Mouse (Mus musculus): Measurements from ENCODE around the gene Sec14l5. TPM values are rescaled to one million over a fixed set of nuclear protein-coding genes. Genes with fewer than 3 reads are reported as not detected.
"Not testable (repeated sequence)": the region's sequence is repeated elsewhere in the genome, so short reads cannot be mapped to it uniquely, and the experiment has no call there.

Gene Sec14l5
- total RNA-seq, 2 experiments from 2014 or later, result 5.3 to 6.7 TPM

DNA sequence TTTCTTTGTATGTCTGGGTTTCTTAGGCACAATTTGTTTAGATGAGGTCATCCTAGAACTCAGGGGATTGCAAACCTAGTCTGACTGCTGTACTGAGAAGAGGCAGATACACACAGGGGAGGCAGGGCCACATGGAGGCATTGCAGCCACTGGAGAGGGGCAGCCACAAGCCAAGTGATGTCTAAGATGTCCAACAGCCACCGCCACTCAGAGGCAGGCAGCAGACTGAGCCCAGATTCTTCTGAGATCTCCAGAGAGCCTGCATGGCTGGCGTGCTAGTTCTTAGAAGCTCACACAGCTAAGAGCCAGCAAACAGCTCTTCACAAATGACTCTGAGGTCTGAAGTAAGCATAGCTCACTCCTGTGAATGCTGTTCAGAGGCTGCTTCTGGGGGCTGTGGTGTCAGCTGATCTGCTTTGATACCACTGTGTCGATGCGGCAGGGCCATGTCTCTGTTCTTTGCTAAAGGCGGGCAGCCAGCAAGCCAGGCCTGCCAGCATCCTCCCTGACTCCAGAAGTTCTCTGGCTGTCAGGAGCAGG lies 58.6 kb downstream of the Sec14l5 start:
- DNase-seq (ENCODE audit: low spot score in 2 of 2), result no peak
- no peak overlapping the region for H3K4me3 ChIP-seq
- TF ChIP-seq CTCF (conservative IDR thresholded peaks at IDR 0.05), result no peak
- H3K27ac ChIP-seq, result no peak overlapping the region

- H3K27ac ChIP-seq, result peak overlapping the region; percentile 48; the same call in 1 of the 2 replicates
- no peak for TF ChIP-seq CTCF (conservative IDR thresholded peaks at IDR 0.05)
- no peak for DNase-seq (ENCODE audit: low spot score in 2 of 2)
- H3K4me3 ChIP-seq, result peak overlapping the region; percentile 29
Measured at GRCm38 (mm10) chr16:5206051-5206450, 59.1 kb downstream of the Sec14l5 start.

- no peak for TF ChIP-seq CTCF (conservative IDR thresholded peaks at IDR 0.05)
- Histone ChIP-seq H3K4me3 (no peak overlapping the region), H3K27ac (no peak overlapping the region)
- no peak for DNase-seq (ENCODE audit: low spot score in 2 of 2)
Measured at GRCm38 (mm10) chr16:5210365-5210764, 63.5 kb downstream of the Sec14l5 start.

GRCm38 (mm10) chr16:5212150-5212549 lies 65.2 kb downstream of the Sec14l5 start:
- DNase-seq (ENCODE audit: low spot score in 2 of 2), result no peak
- no peak overlapping the region for H3K4me3 ChIP-seq
- H3K27ac ChIP-seq, result no peak overlapping the region
- no peak for TF ChIP-seq CTCF (conservative IDR thresholded peaks at IDR 0.05)

DNA sequence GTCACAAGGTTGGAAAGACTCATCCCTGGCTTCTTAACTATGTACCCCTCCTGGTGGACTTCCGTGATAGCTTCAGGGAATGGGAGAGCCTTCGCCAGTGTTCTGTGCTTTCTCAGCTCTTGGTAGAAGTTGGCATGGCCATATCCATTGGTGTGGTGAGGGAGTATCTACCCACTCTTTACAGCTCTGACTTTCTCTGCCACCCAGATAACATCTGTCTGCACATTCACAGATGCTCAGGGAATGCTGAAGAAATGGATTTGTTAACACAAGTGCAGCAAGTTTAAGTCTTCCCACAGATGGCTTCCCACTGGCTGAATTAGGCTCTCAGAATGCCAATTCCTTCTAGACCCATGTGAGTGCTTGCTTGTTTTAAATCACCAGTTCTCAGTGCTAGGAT lies 67.2 kb downstream of the Sec14l5 start:
- H3K27ac ChIP-seq, result no peak overlapping the region
- no peak overlapping the region for H3K4me3 ChIP-seq
- no peak for DNase-seq (ENCODE audit: low spot score in 2 of 2)
- no peak for TF ChIP-seq CTCF (conservative IDR thresholded peaks at IDR 0.05)

- TF ChIP-seq CTCF (conservative IDR thresholded peaks at IDR 0.05), result no peak
- Histone ChIP-seq H3K4me3 (no peak overlapping the region), H3K27ac (no peak overlapping the region)
- no peak for DNase-seq (ENCODE audit: low spot score in 2 of 2)
Measured at GRCm38 (mm10) chr16:5216686-5217085, 69.8 kb downstream of the Sec14l5 start.

GRCm38 (mm10) chr16:5217341-5218133 lies 70.6 kb downstream of the Sec14l5 start:
- TF ChIP-seq CTCF (conservative IDR thresholded peaks at IDR 0.05), result no peak
- H3K4me3 ChIP-seq, result no peak overlapping the region
- no peak overlapping the region for H3K27ac ChIP-seq
- DNase-seq (ENCODE audit: low spot score in 2 of 2), result no peak

DNA sequence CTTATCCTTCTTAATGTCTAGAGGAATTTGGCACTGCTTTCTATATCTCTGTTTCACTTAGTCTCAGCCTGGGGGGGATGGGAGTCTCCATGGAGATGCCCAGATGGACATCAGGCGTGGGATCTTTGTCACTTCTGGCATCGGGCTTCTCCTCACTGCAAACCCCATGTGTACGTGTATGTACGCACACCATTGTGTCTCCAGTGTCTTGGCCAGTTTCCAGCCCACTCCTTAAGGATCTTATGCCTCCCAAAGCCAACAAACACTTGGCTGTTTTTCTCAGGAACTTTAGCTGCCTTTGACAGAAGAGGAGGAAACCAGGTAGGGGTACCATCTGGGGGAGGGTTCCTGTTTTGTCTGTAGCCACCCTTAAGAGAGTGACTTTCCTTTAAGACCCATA lies 74.5 kb downstream of the Sec14l5 start:
- TF ChIP-seq CTCF (conservative IDR thresholded peaks at IDR 0.05), result no peak
- DNase-seq (ENCODE audit: low spot score in 2 of 2), result no peak
- Histone ChIP-seq H3K27ac (peak overlapping the region; percentile 48; the same call in 1 of the 2 replicates), H3K4me3 (peak overlapping the region; percentile 1; the same call in 1 of the 2 replicates)

- no peak for DNase-seq (ENCODE audit: low spot score in 2 of 2)
- H3K27ac ChIP-seq, result peak within 1 kb of the TSS; percentile 48; the same call in 1 of the 2 replicates
- no peak for TF ChIP-seq CTCF (conservative IDR thresholded peaks at IDR 0.05)
Measured at GRCm38 (mm10) chr16:5222140-5222539, 75.2 kb downstream of the Sec14l5 start, which contains the start of gene AU021092. TSS of gene AU021092 (minus strand) at chr16:5222299.

DNA sequence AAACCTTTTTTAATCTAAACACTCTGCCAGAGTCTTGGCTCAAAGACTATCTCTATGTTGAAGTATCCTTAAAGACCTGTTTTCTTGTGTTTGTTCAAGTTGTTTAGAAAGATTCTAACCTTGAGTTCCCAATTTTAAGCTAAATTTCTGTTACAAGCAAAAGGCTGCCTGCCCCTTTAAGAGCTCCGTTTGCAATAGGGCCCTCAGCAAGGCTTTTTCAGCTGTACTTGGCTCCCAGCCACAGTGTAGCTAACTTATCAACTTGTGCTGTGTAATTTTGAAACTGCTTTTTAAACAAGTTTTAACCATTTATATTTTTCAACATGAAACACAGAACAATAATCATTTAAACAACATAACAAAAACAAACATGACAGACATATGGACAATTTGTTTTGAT lies 79.6 kb downstream of the Sec14l5 start:
- not testable (repeated sequence) for H3K4me3 ChIP-seq; H3K27ac ChIP-seq; DNase-seq (ENCODE audit: low spot score in 2 of 2)

More at GRCm38 (mm10) chr16:5222140-5222539, 75.2 kb downstream of the Sec14l5 start, which contains the start of gene AU021092:
- peak within 1 kb of the TSS; percentile 1; the same call in 1 of the 2 replicates for H3K4me3 ChIP-seq

DNA sequence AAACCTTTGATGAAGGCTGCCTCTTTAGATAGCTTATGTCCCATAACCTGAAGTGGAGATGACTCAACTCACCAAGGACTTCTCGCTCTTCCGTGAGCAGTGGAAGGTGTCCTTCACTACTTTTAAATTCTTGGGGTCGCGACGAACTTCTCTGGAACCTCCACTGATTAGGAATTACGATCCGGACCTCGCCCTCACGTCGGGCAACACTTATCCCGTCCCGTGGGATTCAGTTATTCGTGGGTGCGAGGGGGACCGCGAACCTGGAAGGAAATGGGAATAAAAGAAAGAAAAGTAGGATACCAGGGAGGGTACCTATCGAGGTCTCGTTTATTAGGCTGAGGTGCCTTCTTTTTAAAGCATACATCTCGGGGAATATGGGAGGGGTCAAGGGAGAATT lies 80.6 kb downstream of the Sec14l5 start:
- not testable (repeated sequence) for DNase-seq (ENCODE audit: low spot score in 2 of 2); H3K4me3 ChIP-seq

GRCm38 (mm10) chr16:5228103-5228502 lies 81.2 kb downstream of the Sec14l5 start:
- DNase-seq (ENCODE audit: low spot score in 2 of 2); H3K27ac ChIP-seq; H3K4me3 ChIP-seq: not testable (repeated sequence)

More for the DNA sequence above, 80.6 kb downstream of the Sec14l5 start:
- not testable (repeated sequence) for H3K27ac ChIP-seq

- no peak for TF ChIP-seq CTCF (conservative IDR thresholded peaks at IDR 0.05)
- no peak for DNase-seq (ENCODE audit: low spot score in 2 of 2)
- Histone ChIP-seq H3K27ac (peak overlapping the region; percentile 76), H3K4me3 (peak overlapping the region; percentile 92)
Measured at GRCm38 (mm10) chr16:5232982-5233381, 86.1 kb downstream of the Sec14l5 start.
